Mouse (Mus musculus) telencephalon, adult 2 months (tissue): ENCODE measurements around the gene Calr4.

ENCODE experiments used
- DNase-seq: peaks from one replicate; pipeline ENCODE4 v3.0.0-alpha.2; 2011; ENCODE audit warnings: low read depth, low spot score

Gene Calr4

DNA sequence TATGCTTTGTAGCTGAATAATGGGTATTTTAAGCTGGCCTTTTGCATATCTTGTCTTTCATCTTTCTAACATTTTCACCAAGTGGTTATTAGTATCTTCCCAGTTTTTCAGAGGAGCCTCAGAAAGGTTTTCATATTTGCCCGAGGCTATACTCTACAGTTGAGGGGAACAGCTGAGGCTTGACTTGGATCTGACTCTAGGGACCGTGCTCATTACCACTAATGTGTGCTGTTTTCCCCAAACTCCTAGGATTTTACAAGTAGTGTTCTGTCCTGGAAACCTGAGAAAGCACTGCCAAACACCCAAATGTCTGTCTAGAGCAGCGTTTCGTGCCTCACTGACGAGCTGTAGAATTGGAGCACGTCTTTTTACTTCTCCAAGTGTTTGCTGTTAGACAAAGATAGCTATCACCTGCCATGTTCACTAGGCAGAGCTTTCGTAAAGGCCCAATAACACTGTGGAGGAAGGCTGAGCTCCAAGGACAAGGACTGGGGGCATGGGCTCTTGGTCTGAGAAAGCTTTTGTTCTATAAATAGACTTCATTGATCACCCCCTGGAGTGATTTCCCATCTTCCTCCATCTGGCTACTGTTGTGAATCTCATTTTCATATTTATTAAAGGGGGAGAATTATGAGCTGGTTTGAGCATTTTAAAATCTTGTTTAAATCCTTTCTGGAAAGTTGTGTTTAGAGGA is 2.0 kb downstream of the Calr4 start:
- DNase-seq = no peak

- DNase-seq = peak; percentile 29
Measured at GRCm38 (mm10) chr4:109238428-109239268, 4.4 kb downstream of the Calr4 start.

DNA sequence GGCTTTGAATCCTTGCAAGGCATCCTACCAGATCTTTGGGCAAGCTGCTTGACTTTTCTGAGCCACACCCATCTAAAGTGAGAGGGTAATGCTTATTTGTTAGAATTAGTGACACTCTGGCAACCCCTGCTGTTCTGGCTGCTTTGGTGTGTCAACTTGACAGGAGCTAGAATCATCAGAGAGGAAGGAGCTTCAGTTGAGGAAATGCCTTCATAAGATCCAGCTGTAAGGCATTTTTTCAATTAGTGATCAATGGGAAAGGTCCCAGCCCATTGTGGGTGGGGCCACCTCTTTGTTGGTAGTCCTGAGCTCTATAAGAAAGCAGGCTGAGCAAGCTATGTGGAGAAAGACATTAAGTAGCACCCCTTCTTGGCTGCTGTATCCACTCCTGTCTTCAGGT is 6.9 kb downstream of the Calr4 start:
- DNase-seq = no peak

- DNase-seq = no peak
Measured at GRCm38 (mm10) chr4:109241934-109242333, 7.6 kb downstream of the Calr4 start.

DNA sequence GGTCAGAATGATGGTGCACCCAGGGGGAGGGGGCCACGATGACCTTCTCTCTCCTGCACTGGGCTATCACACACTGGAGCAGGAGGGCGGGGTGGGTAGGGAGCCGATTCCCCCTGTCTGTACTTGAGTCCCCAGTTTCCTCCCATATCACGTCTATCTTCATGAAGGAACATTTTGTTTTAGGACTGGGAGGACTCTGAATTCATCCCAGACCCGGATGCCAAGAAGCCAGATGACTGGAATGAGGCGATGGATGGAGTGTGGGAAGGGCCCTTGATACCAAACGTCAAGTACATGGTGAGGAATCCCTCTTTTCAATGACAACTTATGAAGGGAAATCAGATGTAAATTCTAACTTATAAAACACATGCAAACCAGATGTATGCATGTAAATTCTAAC is 10.2 kb downstream of the Calr4 start:
- no peak for DNase-seq

DNA sequence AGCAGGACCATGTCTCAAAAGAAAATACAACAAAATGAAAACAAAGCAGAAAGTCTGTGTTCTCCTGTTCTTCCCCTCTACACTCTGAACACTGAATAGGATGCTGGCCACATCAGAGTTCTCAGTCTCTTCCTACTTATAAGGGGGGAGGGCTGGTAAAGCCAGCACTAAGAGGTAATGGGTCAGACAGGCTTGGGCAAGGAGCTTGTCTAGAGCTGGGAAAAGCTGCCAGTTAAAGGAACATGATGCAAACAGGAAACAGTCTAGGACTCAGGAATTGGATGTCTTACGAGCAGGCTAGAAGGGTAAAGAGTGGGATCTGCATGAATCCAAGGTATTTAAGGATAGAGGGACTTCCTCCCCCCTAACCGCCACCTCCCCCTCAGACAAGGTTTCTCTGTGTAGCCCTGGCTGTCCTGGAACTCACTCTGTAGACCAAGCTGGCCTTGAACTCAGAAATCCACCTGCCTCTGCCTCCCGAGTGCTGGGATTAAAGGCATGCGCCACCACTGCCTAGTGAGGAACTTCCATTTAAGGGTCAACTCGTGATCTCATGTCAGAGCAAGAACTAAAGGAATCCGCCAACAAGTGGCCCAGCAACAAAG is 10.8 kb downstream of the Calr4 start:
- DNase-seq = no peak

DNA sequence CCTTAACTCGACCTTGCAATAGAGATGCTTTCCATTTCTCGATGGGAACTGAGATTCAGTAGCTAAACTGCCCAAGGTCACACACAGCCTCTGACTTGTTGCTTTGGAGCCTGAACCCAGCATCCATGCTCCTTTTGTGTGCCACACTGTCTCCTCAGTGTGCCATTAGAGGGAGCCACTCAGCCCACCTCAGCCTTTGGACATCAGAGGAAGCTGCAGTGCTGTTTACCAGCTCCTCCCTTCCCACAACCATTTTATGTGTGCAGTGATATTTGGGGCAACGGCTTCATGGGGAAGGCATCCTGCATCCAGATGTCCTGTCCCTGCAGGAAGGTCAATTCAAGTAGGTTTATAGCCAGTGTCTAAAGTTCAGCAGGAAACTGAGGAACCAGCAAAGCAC is 17.3 kb downstream of the Calr4 start:
- no peak for DNase-seq

GRCm38 (mm10) chr4:109252199-109252598 is 17.9 kb downstream of the Calr4 start:
- no peak for DNase-seq

- DNase-seq = no peak
Measured at GRCm38 (mm10) chr4:109253664-109254151, 19.4 kb downstream of the Calr4 start.

DNA sequence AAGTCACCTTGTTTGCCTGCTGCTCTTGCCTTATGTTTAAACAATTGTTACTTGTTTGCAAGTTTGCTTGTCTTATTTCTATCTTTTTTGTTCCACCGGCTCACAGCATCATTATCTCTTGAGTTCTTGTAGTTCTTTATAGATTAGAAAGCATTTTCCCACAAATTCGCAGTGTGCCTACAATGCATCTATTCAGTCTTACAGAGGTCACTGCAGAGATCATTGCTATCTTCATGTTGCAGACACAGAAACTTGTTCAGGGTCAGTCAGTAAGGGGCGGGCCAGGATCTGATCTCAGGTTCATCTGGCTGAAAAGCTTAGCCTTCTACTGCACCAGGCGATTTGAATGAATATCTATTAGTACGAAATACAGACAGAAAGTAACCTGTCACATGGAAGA is 20.2 kb downstream of the Calr4 start:
- no peak for DNase-seq

DNA sequence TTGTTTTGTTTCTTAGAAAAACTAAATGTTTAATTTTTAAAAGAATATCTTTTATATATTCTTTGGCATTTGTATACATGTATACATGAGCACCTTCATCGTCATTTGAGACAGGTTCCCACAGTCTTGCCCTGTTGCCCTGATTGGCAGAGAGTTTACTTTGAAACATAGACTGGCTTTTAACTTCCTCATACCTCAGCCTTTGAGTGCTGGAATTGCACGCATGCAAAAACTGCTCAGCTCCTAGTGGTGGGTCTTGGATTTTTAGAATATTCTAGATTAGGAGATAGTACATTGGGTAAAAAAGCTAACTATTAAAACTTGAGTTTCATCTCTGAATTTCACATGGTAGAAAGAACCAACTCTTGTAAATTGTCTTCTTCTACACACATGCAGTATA is 21.0 kb downstream of the Calr4 start:
- DNase-seq = no peak

- no peak for DNase-seq
Measured at GRCm38 (mm10) chr4:109255727-109256417, 21.6 kb downstream of the Calr4 start.

GRCm38 (mm10) chr4:109256791-109257190 is 22.5 kb downstream of the Calr4 start:
- DNase-seq = no peak

DNA sequence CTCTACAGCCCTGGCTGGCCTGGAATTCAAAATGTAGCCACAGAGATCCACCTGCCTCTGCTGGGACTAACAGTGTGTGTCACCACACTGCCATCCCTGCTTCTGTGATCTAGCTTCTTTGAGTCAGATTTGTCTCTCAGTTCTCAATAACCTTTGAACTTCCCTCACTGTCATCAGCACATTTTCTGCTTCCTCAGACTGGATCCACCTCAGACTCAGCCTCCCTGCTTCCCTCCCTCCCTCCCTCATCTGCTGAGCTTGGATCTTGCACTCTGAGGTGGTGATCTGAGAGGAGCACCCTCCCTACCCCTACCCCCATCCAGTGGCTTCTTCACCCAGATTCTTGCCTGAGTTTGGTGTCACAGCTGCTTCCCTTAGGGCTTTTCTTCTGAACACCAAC is 23.4 kb downstream of the Calr4 start:
- DNase-seq = no peak

DNA sequence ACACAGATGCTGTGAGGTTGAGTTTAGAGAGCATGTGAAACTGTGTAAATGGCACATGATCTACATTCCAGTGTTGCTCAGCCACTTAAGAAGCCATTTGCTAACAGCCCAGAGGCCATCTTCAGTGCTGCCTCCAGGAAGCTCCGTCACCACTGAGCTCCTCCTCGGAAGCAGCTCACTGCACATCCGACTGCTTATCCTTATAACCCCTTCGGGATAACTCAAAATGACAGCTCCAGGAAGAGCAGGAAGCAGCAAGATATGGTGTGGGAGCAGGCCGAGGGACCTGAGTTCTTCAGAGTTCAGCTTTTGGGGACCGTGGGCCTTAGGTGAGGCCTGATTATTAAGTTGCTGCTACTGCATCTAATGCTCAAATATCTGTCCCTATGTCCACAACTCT is 27.8 kb downstream of the Calr4 start:
- DNase-seq = no peak

GRCm38 (mm10) chr4:109266056-109266455 is 31.8 kb downstream of the Calr4 start:
- DNase-seq = no peak

DNA sequence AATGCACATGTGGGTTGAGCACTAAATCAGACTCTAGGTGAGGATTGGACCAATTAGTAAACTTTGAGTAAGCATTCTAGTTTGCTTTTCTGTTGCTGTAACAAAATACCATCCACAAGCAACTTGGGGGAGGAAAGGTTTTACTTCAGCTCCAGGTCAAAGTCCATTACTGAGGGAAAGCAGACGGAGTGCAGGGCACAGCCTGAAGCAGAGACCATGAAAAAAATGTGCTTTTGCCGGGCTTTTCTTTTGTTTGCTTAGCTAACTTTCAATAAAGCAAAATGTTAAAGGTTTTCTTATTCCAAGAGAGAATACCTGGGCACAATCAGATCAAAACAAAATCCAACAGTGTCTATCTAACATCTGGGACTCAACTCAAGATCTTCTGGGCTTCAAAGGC is 32.5 kb downstream of the Calr4 start:
- no peak for DNase-seq

GRCm38 (mm10) chr4:109267452-109267851 is 33.2 kb downstream of the Calr4 start:
- no peak for DNase-seq

DNA sequence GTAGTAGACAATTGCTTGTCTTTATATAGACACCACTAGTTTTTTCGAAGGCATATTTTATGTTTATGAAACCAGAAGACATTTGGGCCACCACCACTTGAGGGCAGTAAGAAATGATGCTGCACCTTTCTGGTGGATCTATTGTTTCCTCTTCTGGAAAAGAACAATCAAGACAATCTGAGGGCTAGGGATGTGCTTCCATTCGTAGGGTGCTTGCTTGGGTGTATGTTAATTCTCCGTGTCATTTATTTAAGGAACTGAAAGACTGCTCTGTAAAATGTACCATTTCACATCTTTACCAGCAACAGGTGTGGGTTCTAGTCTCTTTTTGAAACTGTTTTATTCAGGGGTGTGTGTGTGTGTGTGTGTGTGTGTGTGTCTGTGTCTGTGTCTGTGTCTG is 34.6 kb downstream of the Calr4 start:
- no peak for DNase-seq

- DNase-seq = no peak
Measured at GRCm38 (mm10) chr4:109271803-109272202, 37.5 kb downstream of the Calr4 start.

DNA sequence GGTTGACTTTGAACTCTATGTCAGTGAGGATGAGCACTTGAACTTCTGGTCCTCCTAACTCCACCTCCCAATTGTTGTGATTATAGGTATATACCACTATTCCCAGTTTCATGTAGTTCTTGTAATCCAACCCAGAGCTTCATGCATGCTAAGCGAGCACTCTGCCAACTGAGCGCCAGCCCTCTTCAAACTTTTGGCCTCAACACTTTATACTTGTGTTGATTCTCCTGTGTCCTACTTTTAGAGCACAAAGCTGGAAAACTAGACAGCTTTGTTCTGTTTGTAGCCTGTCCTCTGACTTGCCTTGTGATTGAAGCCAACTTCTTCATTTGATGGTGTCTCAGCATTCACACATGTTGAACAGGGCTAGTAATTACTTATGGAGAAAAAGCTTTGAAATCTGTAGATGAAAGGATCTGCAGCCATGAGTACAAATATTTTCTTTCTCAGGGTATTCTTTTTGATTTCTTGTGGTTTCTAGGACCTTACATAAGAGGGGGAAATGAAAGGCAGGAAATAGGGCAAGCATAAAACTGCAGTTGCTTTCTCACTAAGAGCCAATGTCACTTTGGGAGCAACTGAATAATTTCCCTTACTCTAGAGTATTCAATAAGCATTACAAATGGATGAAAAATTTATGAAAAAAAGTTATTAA is 39.4 kb downstream of the Calr4 start:
- DNase-seq = no peak
